Mouse (Mus musculus) ES-Bruce4 (cell line): ENCODE data around the gene Cntnap5c. TPM values are rescaled to one million over a fixed set of nuclear protein-coding genes. Genes with fewer than 3 reads are reported as not detected.

ENCODE experiments used
- H3K27ac ChIP-seq: 2 replicates; pipeline ENCODE4 v1.5.1; 2012; ENCODE audit warnings: low read length, inconsistent platforms; ENCODE audit not compliant: insufficient read depth
- H3K27me3 ChIP-seq: 2 replicates; pipeline ENCODE4 v1.6.1; 2012; ENCODE audit warnings: mild to moderate bottlenecking, low read length, inconsistent platforms; ENCODE audit not compliant: control insufficient read depth, poor library complexity, insufficient read depth, severe bottlenecking
- H3K36me3 ChIP-seq: 2 replicates; pipeline ENCODE4 v1.6.1; 2012; ENCODE audit warnings: inconsistent platforms, mild to moderate bottlenecking, low read length, moderate library complexity; ENCODE audit not compliant: control insufficient read depth, poor library complexity, insufficient read depth, severe bottlenecking
- H3K4me1 ChIP-seq: one replicate; pipeline ENCODE4 v1.8.1; 2011; ENCODE audit warnings: low read length; ENCODE audit not compliant: control insufficient read depth, insufficient read depth
- H3K4me3 ChIP-seq: 2 replicates; pipeline ENCODE4 v1.5.1; 2011; ENCODE audit warnings: low read depth, mild to moderate bottlenecking, low read length
- H3K9ac ChIP-seq: 2 replicates; pipeline ENCODE4 v1.6.1; 2012; ENCODE audit warnings: low read depth, mild to moderate bottlenecking, inconsistent platforms; ENCODE audit not compliant: poor library complexity, severe bottlenecking
- H3K9me3 ChIP-seq: replicated peaks from 2 replicates; pipeline ENCODE4 v1.6.1; 2012; ENCODE audit warnings: mild to moderate bottlenecking, low read length, inconsistent platforms; ENCODE audit not compliant: control insufficient read depth, poor library complexity, insufficient read depth, severe bottlenecking
- CTCF ChIP-seq: IDR thresholded peaks from one replicate; pipeline ENCODE4 v1.8.1; 2011; ENCODE audit warnings: low read depth, low read length
- EP300 ChIP-seq: IDR thresholded peaks from 2 replicates; pipeline ENCODE4 v1.6.1; 2011; ENCODE audit warnings: low read depth, low read length; ENCODE audit not compliant: insufficient read depth
- POLR2A ChIP-seq: IDR thresholded peaks from one replicate; pipeline ENCODE4 v1.8.1; 2011; ENCODE audit warnings: low read length; ENCODE audit not compliant: insufficient read depth
- polyA plus RNA-seq: library from polyadenylated mRNA; stranded (reverse); fragments of >200 nt; gene quantifications from 2 replicates; pipeline ENCODE4 v1.2.4, GENCODE M21; 2011; ENCODE audit warnings: low read depth; ENCODE audit not compliant: missing spikeins, insufficient read depth, insufficient read length

The Cntnap5c gene
- polyA plus RNA-seq, 1 experiment, result not detected

DNA sequence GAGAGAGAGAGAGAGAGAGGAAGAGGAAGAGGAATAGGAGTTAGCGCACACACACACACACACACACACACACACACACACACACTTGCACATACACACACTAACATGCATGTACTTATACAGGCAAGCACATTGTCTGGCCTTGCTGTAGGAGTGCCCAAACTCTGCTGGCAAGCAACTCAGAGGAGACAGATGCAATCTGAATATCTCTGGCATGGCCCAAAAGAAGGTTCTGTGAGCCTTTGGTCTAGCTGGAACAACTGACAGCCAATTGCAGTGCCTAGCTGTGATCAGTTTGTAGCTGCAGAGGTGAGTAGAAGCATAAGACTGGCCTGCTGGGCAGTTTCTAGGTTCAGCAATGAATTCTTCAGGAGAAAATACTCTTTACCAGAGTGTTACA, 313.3 kb downstream of the Cntnap5c start:
- Histone ChIP-seq H3K4me3 (no peak overlapping the region), H3K27me3 (no peaks in the 10 kb centered on the region)

DNA sequence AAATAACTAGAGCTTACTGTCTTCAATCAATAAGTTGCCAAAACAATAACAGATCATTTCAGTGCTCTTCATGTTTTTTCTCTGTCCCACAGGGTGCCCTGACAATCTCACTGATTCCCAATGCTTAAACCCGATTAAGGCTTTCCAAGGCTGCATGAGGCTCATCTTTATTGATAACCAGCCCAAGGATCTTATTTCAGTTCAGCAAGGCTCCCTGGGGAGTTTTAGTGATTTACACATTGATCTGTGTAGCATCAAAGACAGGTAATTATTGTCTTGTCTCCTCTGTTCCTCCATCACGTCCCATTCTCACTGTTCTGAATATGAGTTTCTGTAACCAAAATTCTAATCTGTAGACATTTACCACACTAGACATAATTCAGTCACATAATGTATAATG, 335.1 kb downstream of the Cntnap5c start:
- Histone ChIP-seq H3K4me3 (no peak overlapping the region), H3K9me3 (no peaks in the 10 kb centered on the region), H3K36me3 (no peaks in the 10 kb centered on the region), H3K4me1 (no peaks in the 10 kb centered on the region), H3K27ac (no peak overlapping the region), H3K9ac (no peak overlapping the region), H3K27me3 (no peaks in the 10 kb centered on the region)
- no peak for TF ChIP-seq POLR2A
- no peak for TF ChIP-seq CTCF
- no peak for TF ChIP-seq EP300

More for the DNA sequence above, 313.3 kb downstream of the Cntnap5c start:
- H3K9ac ChIP-seq, result no peak overlapping the region
- TF ChIP-seq POLR2A (no peak), CTCF (no peak), EP300 (no peak)
- no peaks in the 10 kb centered on the region for H3K4me1 ChIP-seq
- no peaks in the 10 kb centered on the region for H3K9me3 ChIP-seq
- no peaks in the 10 kb centered on the region for H3K36me3 ChIP-seq
- no peak overlapping the region for H3K27ac ChIP-seq

DNA sequence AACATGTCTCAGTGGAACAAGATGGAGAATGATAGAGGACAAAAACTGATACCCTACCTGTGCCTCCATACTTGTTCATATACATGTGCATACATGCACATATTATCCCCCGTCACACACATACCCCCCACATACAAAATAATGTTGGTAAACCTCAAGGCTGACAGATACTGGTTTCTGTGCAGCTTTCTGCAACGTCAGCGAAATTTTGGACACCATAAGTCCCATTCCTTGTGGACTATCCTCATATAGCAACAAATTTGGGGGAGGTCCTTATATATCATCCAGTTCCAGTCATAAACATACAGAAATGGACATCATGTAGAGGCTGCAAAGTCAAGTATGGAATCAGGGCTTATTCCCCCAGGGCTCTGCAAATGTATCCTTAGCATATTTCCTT, 338.5 kb downstream of the Cntnap5c start:
- Histone ChIP-seq H3K27ac (no peak overlapping the region), H3K4me1 (no peaks in the 10 kb centered on the region), H3K9me3 (no peaks in the 10 kb centered on the region), H3K9ac (no peak overlapping the region), H3K4me3 (no peak overlapping the region), H3K27me3 (no peaks in the 10 kb centered on the region), H3K36me3 (no peaks in the 10 kb centered on the region)
- TF ChIP-seq POLR2A (no peak), EP300 (no peak), CTCF (no peak)

DNA sequence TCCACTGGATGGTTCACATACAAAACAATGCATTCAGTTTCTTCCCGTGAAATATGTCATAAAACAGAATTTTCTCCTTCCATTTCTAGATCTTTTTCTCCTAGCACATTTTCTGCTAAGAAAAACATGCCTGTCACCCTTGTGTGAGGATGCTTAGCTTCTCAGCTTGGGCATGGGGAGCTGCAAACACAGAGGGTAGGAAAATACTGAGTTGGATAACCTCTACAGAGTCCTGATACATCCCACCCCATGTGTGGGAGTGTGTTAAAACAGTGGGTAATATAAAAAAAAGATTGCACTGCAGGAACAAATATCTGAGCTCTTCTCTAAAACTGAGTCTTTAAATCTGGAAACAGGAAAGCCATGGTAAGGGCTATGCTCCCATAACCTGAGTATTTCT, 339.0 kb downstream of the Cntnap5c start:
- TF ChIP-seq CTCF (no peak), EP300 (no peak), POLR2A (no peak)

DNA sequence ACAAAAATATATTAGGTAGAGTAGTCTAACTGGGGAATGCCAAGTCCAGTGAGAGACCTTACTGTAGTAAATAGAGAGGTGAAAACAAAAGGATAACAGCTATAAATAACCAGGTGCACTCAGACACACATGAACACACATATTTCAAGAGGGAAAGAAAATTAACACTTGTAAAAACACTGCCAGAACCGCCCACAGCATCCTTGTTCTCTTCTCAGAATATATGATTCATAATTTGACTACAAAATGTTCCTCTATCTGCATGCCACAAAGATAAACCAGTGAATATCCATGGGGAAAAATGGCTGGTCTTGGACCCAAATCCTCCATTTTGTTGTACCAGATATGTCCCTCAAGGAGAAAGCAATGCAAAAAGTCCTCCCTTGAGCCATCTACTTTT, 417.8 kb downstream of the Cntnap5c start:
- TF ChIP-seq EP300, result no peak
- TF ChIP-seq POLR2A, result no peak
- no peak for TF ChIP-seq CTCF
- no peaks in the 10 kb centered on the region for H3K4me1 ChIP-seq
- H3K27me3 ChIP-seq, result no peaks in the 10 kb centered on the region
- H3K9me3 ChIP-seq, result no peaks in the 10 kb centered on the region
- H3K27ac ChIP-seq, result no peak overlapping the region
- H3K36me3 ChIP-seq, result no peaks in the 10 kb centered on the region
- H3K9ac ChIP-seq, result no peak overlapping the region
- no peak overlapping the region for H3K4me3 ChIP-seq

More for the DNA sequence above, 339.0 kb downstream of the Cntnap5c start:
- no peak overlapping the region for H3K9ac ChIP-seq
- H3K9me3 ChIP-seq, result no peaks in the 10 kb centered on the region
- no peaks in the 10 kb centered on the region for H3K36me3 ChIP-seq
- no peaks in the 10 kb centered on the region for H3K27me3 ChIP-seq
- no peak overlapping the region for H3K27ac ChIP-seq
- no peaks in the 10 kb centered on the region for H3K4me1 ChIP-seq
- no peak overlapping the region for H3K4me3 ChIP-seq

DNA sequence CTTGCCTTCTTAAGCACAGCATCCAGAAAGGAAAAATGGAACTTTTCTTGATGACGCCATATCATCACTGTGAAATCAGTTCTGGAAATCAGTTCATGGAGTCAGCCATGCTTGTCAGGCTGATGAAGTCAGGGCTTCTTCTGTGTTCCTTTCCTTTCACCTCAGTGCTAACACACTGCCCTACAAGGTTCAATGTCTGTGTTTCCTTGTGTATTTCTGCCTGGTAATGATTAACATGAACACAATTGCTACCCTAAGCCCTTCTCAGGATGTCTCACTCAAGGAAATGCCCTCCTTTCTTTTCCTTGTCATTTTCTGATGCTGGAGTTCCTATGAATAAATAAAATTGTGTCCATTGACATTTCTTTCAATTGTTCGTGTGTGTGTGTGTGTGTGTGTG, 431.8 kb downstream of the Cntnap5c start:
- H3K27ac ChIP-seq, result no peak overlapping the region
- no peak overlapping the region for H3K4me3 ChIP-seq
- H3K9me3 ChIP-seq, result no peaks in the 10 kb centered on the region
- no peaks in the 10 kb centered on the region for H3K27me3 ChIP-seq
- H3K4me1 ChIP-seq, result no peaks in the 10 kb centered on the region
- TF ChIP-seq CTCF (no peak), POLR2A (no peak), EP300 (no peak)
- H3K36me3 ChIP-seq, result no peaks in the 10 kb centered on the region
- H3K9ac ChIP-seq, result no peak overlapping the region
